Mouse (Mus musculus): ENCODE data around the gene Ttll11.

Ttll11 gene

GRCm38 (mm10) chr2:35818883-35819282, 160.8 kb downstream of the Ttll11 start:
- no peak for DNase-seq

GRCm38 (mm10) chr2:35816056-35816661, 163.6 kb downstream of the Ttll11 start:
- DNase-seq, result no peak

GRCm38 (mm10) chr2:35812561-35812933, 167.2 kb downstream of the Ttll11 start:
- no peak for DNase-seq

- no peak for DNase-seq
Measured at GRCm38 (mm10) chr2:35811801-35812560, 167.7 kb downstream of the Ttll11 start.

GRCm38 (mm10) chr2:35810027-35810426, 169.7 kb downstream of the Ttll11 start:
- DNase-seq, result no peak

GRCm38 (mm10) chr2:35809141-35809540, 170.6 kb downstream of the Ttll11 start:
- no peak for DNase-seq

- no peak for DNase-seq
Measured at GRCm38 (mm10) chr2:35805881-35806280, 173.8 kb downstream of the Ttll11 start.

GRCm38 (mm10) chr2:35803095-35803494, 176.6 kb downstream of the Ttll11 start:
- no peak for DNase-seq

- DNase-seq, result no peak
Measured at GRCm38 (mm10) chr2:35801759-35802158, 178.0 kb downstream of the Ttll11 start.

GRCm38 (mm10) chr2:35799073-35799472, 180.6 kb downstream of the Ttll11 start:
- no peak for DNase-seq

- no peak for DNase-seq
Measured at GRCm38 (mm10) chr2:35797998-35798397, 181.7 kb downstream of the Ttll11 start.

GRCm38 (mm10) chr2:35789362-35790326, 190.1 kb downstream of the Ttll11 start:
- DNase-seq, result no peak

- no peak for DNase-seq
Measured at GRCm38 (mm10) chr2:35785877-35786276, 193.8 kb downstream of the Ttll11 start.

GRCm38 (mm10) chr2:35783368-35783767, 196.3 kb downstream of the Ttll11 start:
- no peak for DNase-seq

- DNase-seq, result no peak
Measured at GRCm38 (mm10) chr2:35779266-35779665, 200.4 kb downstream of the Ttll11 start.

- no peak for DNase-seq
Measured at GRCm38 (mm10) chr2:35776935-35777334, 202.8 kb downstream of the Ttll11 start.

GRCm38 (mm10) chr2:35775651-35776055, 204.1 kb downstream of the Ttll11 start:
- DNase-seq, result no peak

GRCm38 (mm10) chr2:35770541-35770940, 209.2 kb downstream of the Ttll11 start:
- no peak for DNase-seq

- no peak for DNase-seq
Measured at GRCm38 (mm10) chr2:35769398-35769797, 210.3 kb downstream of the Ttll11 start.

- DNase-seq, result no peak
Measured at GRCm38 (mm10) chr2:35768538-35769238, 211.0 kb downstream of the Ttll11 start.

GRCm38 (mm10) chr2:35767834-35768537, 211.7 kb downstream of the Ttll11 start:
- DNase-seq, result no peak

- DNase-seq, result no peak
Measured at GRCm38 (mm10) chr2:35764328-35764727, 215.4 kb downstream of the Ttll11 start.
